Mouse (Mus musculus) liver, embryonic 11.5 days (tissue): ENCODE results near the gene Ugdh. TPM values are rescaled to one million over a fixed set of nuclear protein-coding genes. Genes with fewer than 3 reads are reported as not detected.
A peak's percentile ranks its signal among the peaks of the same experiment; 100 is the strongest.

Experiments
- ATAC-seq: fragments of 200-750 bp; cut with Nextera tagmentation; replicated peaks from 2 replicates; pipeline ENCODE4 v1.8.0; 2017; ENCODE audit warnings: moderate number of reproducible peaks, mild to moderate bottlenecking, moderate TSS enrichment, moderate library complexity; ENCODE audit not compliant: low FRiP score
- DNase-seq: peaks from one replicate; pipeline ENCODE4 v3.0.0-alpha.2; 2017; ENCODE audit warnings: low spot score
- H3K27ac ChIP-seq: fragments of 300-500 bp; sonication (generic); 2 replicates; pipeline ENCODE4 v1.5.1; 2014; ENCODE audit warnings: mild to moderate bottlenecking, low read depth, low read length, control low read depth
- H3K27me3 ChIP-seq: fragments of 300-500 bp; sonication (generic); replicated peaks from 2 replicates; pipeline ENCODE4 v1.6.1; 2014; ENCODE audit warnings: low read length, mixed read lengths; ENCODE audit not compliant: control insufficient read depth, insufficient read depth
- H3K36me3 ChIP-seq: fragments of 300-500 bp; sonication (generic); 2 replicates; pipeline ENCODE4 v1.6.1; 2014; ENCODE audit warnings: mild to moderate bottlenecking, low read length, moderate library complexity, mixed read lengths; ENCODE audit not compliant: control insufficient read depth, insufficient read depth
- H3K4me1 ChIP-seq: fragments of 300-500 bp; sonication (generic); replicated peaks from 2 replicates; pipeline ENCODE4 v1.6.1; 2014; ENCODE audit warnings: low read length, mixed read lengths; ENCODE audit not compliant: control insufficient read depth, insufficient read depth
- H3K4me2 ChIP-seq: fragments of 300-500 bp; sonication (generic); 2 replicates; pipeline ENCODE4 v1.6.1; 2014; ENCODE audit warnings: mild to moderate bottlenecking, control low read depth, moderate library complexity
- H3K4me3 ChIP-seq: fragments of 300-500 bp; sonication (generic); 2 replicates; pipeline ENCODE4 v1.5.1; 2014; ENCODE audit warnings: low read depth, low read length, control low read depth
- H3K9ac ChIP-seq: fragments of 300-500 bp; sonication (generic); 2 replicates; pipeline ENCODE4 v1.6.1; 2014; ENCODE audit warnings: low read depth, low read length, control low read depth
- H3K9me3 ChIP-seq: fragments of 300-500 bp; sonication (generic); 2 replicates; pipeline ENCODE4 v1.6.1; 2016; ENCODE audit warnings: low read length, inconsistent platforms, mixed read lengths; ENCODE audit not compliant: control insufficient read depth
- WGBS: fragments of 180-500 bp; shearing (Covaris S2); extraction: QIAGEN DNeasy Blood & Tissue Kit; methylation state at CpG from one replicate; pipeline ENCODE4 v1.1.7; 2014; 5-methylcytosine and 5-hydroxymethylcytosine counted together
- polyA plus RNA-seq: library from polyadenylated mRNA; unstranded; fragments of >200 nt; fragmentation: Nextera tagmentation; extraction: Ambion mirVana; gene quantifications from 2 replicates; pipeline ENCODE4 v1.2.1, GENCODE M21; 2014

Gene Ugdh
- polyA plus RNA-seq, 1 experiment from 2014 or later, result 49.3 TPM

- peaks cover 15% of the 10 kb centered on the region for H3K4me1 ChIP-seq
- whole genome bisulfite sequencing, result under 1% methylated on average over 83 of the region's 83 CpGs
- peak; percentile 90 for ATAC-seq
Observed at GRCm38 (mm10) chr5:65390648-65391644, 44.8 kb downstream of the Ugdh start, which contains the start of the genes Rpl9 and Lias. TSS of gene Rpl9 (minus strand) at chr5:65391444. TSS of gene Lias (plus strand) at chr5:65391497.

DNA sequence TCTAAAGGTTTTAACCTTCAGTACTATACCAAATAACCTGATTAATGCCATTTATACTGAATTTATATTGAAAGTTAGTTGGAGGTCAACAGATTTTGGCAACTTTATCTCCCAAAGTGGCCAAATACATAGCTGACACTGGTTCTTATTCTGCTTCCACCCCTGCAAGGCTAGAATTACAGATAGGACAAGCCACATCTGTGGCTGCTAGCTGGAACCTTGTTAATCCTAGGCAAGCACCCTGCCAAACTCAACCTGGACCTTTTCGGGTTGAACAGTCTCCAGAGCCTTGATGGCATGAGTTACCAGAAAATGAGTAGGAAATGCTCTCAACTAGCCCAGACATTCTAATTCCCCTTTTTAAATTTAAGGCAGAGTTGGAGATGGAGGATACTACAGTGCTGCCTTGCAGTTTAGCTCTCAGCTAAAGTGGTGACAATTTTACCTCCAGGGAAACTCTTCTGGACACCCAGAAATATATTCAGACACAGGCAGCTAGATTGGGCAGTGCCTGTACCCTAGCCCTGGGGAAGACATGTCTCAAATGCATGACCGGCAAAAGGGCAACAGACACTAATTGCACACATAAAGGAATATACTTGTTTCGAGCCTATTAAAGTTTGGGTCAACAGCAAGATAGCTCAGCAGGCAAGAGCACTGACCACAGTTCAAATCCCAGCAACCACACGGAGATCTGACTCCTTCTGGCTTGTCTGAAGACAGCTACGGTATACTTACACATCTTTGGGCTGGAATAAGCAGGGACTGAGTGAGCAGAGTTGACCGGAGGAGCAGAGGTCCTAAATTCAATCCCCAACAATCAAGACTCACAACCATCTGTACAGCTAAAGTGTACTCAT, 48.5 kb downstream of the Ugdh start:
- no peak overlapping the region for H3K9ac ChIP-seq
- no peaks in the 10 kb centered on the region for H3K9me3 ChIP-seq
- H3K4me2 ChIP-seq, result no peak overlapping the region
- DNase-seq (no peak), ATAC-seq (no peak)
- H3K27ac ChIP-seq, result no peak overlapping the region; the same call in 1 of the 2 replicates
- no peak overlapping the region for H3K4me3 ChIP-seq
- peaks cover 15% of the 10 kb centered on the region for H3K4me1 ChIP-seq
- peaks cover 27% of the 10 kb centered on the region for H3K36me3 ChIP-seq
- WGBS, result 70% methylated on average over 6 of the region's 6 CpGs
- no peaks in the 10 kb centered on the region for H3K27me3 ChIP-seq

More at GRCm38 (mm10) chr5:65390648-65391644, 44.8 kb downstream of the Ugdh start, which contains the start of the genes Rpl9 and Lias:
- Histone ChIP-seq H3K27me3 (no peaks in the 10 kb centered on the region), H3K9me3 (no peaks in the 10 kb centered on the region), H3K9ac (peak within 1 kb of the TSS; percentile 100), H3K4me2 (peak within 1 kb of the TSS; percentile 95), H3K4me3 (peak within 1 kb of the TSS; percentile 96), H3K27ac (peak within 1 kb of the TSS; percentile 93), H3K36me3 (peaks cover 33% of the 10 kb centered on the region)
- DNase-seq, result peak; percentile 94

GRCm38 (mm10) chr5:65385704-65386103, 50.0 kb downstream of the Ugdh start:
- 61% methylated on average over 2 of the region's 2 CpGs for WGBS
- peaks cover 27% of the 10 kb centered on the region for H3K36me3 ChIP-seq
- no peak overlapping the region for H3K27ac ChIP-seq
- peaks cover 15% of the 10 kb centered on the region for H3K4me1 ChIP-seq
- no peaks in the 10 kb centered on the region for H3K9me3 ChIP-seq
- no peak overlapping the region for H3K4me2 ChIP-seq
- no peaks in the 10 kb centered on the region for H3K27me3 ChIP-seq
- no peak for ATAC-seq
- no peak for DNase-seq
- H3K4me3 ChIP-seq, result no peak overlapping the region
- H3K9ac ChIP-seq, result no peak overlapping the region

GRCm38 (mm10) chr5:65374746-65375145, 61.0 kb downstream of the Ugdh start:
- no peaks in the 10 kb centered on the region for H3K27me3 ChIP-seq
- no peak overlapping the region for H3K9ac ChIP-seq
- H3K4me2 ChIP-seq, result no peak overlapping the region
- WGBS, result 71% methylated on average over 7 of the region's 7 CpGs
- no peak overlapping the region for H3K27ac ChIP-seq
- no peak for DNase-seq
- no peaks in the 10 kb centered on the region for H3K9me3 ChIP-seq
- H3K4me3 ChIP-seq, result no peak overlapping the region
- ATAC-seq, result no peak
- H3K36me3 ChIP-seq, result peaks cover 1% of the 10 kb centered on the region; the same call in 1 of the 2 replicates
- no peaks in the 10 kb centered on the region for H3K4me1 ChIP-seq

DNA sequence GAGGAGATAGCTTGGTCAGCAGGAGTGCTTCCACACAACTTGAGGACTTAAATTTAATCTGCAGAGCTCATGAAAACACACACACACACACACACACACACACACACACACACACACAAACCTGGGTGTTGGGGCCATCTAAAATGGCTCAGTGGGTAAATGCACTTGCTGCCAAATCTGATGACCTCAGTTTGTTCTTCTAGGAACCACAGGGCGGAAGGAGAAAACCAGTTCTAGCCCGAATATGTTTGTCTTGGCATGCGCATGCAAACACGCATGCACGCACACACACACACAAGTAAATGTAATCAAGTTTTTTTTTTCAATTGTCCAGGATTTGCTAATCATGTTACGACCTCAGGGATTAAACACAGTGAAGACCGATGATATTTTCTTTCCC, 64.2 kb downstream of the Ugdh start:
- H3K9me3 ChIP-seq, result no peaks in the 10 kb centered on the region
- no peaks in the 10 kb centered on the region for H3K4me1 ChIP-seq
- ATAC-seq (no peak), DNase-seq (no peak)
- H3K27ac ChIP-seq, result no peak overlapping the region
- no peaks in the 10 kb centered on the region for H3K36me3 ChIP-seq
- no peak overlapping the region for H3K4me2 ChIP-seq
- no peak overlapping the region for H3K4me3 ChIP-seq
- H3K9ac ChIP-seq, result no peak overlapping the region
- WGBS, result 92% methylated on average over 7 of the region's 7 CpGs
- no peaks in the 10 kb centered on the region for H3K27me3 ChIP-seq

- Histone ChIP-seq H3K27me3 (no peaks in the 10 kb centered on the region), H3K4me2 (peak overlapping the region; percentile 6; the same call in 1 of the 2 replicates), H3K4me3 (no peak overlapping the region), H3K9ac (no peak overlapping the region), H3K9me3 (no peaks in the 10 kb centered on the region), H3K27ac (no peak overlapping the region), H3K36me3 (no peaks in the 10 kb centered on the region), H3K4me1 (no peaks in the 10 kb centered on the region)
- no peak; the same call in 1 of the 2 replicates for ATAC-seq
- 78% methylated on average over 11 of the region's 11 CpGs for WGBS
- DNase-seq, result no peak
Observed at GRCm38 (mm10) chr5:65367837-65368236, 67.9 kb downstream of the Ugdh start.

Other genes starting within 250 kb of the Ugdh start
- gene Wdr19, start 236.3 kb downstream of the Ugdh start, polyA plus RNA-seq, result 4.9 and 5.8 TPM in 2 replicates
- 82.3 and 83.3 TPM in 2 replicates for gene Rfc1, start 100.3 kb downstream of the Ugdh start, polyA plus RNA-seq
- gene Klb, start 87.6 kb downstream of the Ugdh start, polyA plus RNA-seq, result 10.8 and 11.6 TPM in 2 replicates
- 1,151 and 1,248 TPM in 2 replicates for gene Rpl9, start 44.5 kb downstream of the Ugdh start, polyA plus RNA-seq
- gene Lias, start 44.5 kb downstream of the Ugdh start, polyA plus RNA-seq, result 80.2 and 80.8 TPM in 2 replicates
- gene Gm43552, start 56.9 kb upstream of the Ugdh start, polyA plus RNA-seq, result not detected in 2 replicates
- gene Smim14, start 101.2 kb upstream of the Ugdh start, polyA plus RNA-seq, result 56.5 and 68.9 TPM in 2 replicates
- 126 and 131 TPM in 2 replicates for gene Ube2k, start 101.3 kb upstream of the Ugdh start, polyA plus RNA-seq